Mouse (Mus musculus) layer of hippocampus, adult 18-20 months (tissue): ENCODE data around the gene Aqp11. TPM values are rescaled to one million over a fixed set of nuclear protein-coding genes. Genes with fewer than 3 reads are reported as not detected.

Experiments
- DNase-seq, 2 experiments: peaks; one replicate each; pipeline ENCODE4 v3.0.0; 2022; ENCODE audit warnings: low spot score in 2 of 2
- long read RNA-seq: library from polyadenylated mRNA; stranded (forward); transcript quantifications from one replicate; pipeline ENCODE4 v2.0.0, GENCODE M21; 2021
- total RNA-seq, 2 experiments: library from RNA; stranded (reverse); gene quantifications; 2 replicates each; pipeline ENCODE4 v1.2.3; 2021

Aqp11 gene
- total RNA-seq = 10 to 100 TPM; 37.2 to 41.8 TPM
- long read RNA-seq, transcript Aqp11-205 (3 exons, 3,737 nt) = major isoform, 36 of 39 reads
- long read RNA-seq, partial matches to known transcripts = 0 of 39 reads
- long read RNA-seq, other reads (novel, unspliced or antisense) = 3 of 39 reads

GRCm38 (mm10) chr7:97737638-97738456 is at the start of gene Aqp11:
TSS of gene Aqp11 (minus strand) at chr7:97738289.
- peak; percentile 69 to 78 for DNase-seq

GRCm38 (mm10) chr7:97783523-97783922 is 45.4 kb upstream of the Aqp11 start:
- no peak for DNase-seq

- DNase-seq = no peak
These were observed 43.4 kb upstream of the Aqp11 start for GRCm38 (mm10) chr7:97781496-97781895.

- DNase-seq = no peak
These were observed 42.7 kb upstream of the Aqp11 start for GRCm38 (mm10) chr7:97780815-97781214.

GRCm38 (mm10) chr7:97780222-97780621 is 42.1 kb upstream of the Aqp11 start:
- DNase-seq = no peak

- no peak for DNase-seq
These were observed 39.1 kb upstream of the Aqp11 start for GRCm38 (mm10) chr7:97777191-97777590.

GRCm38 (mm10) chr7:97775923-97776322 is 37.8 kb upstream of the Aqp11 start:
- DNase-seq = no peak

GRCm38 (mm10) chr7:97775380-97775779 is 37.3 kb upstream of the Aqp11 start:
- no peak for DNase-seq

- DNase-seq = no peak
These were observed 32.9 kb upstream of the Aqp11 start for GRCm38 (mm10) chr7:97770841-97771620.

GRCm38 (mm10) chr7:97769020-97769419 is 30.9 kb upstream of the Aqp11 start:
- DNase-seq = no peak

GRCm38 (mm10) chr7:97767841-97768240 is 29.8 kb upstream of the Aqp11 start:
- no peak for DNase-seq

- no peak for DNase-seq
These were observed 28.5 kb upstream of the Aqp11 start for GRCm38 (mm10) chr7:97766406-97767166.

- DNase-seq = no peak
These were observed 27.9 kb upstream of the Aqp11 start for GRCm38 (mm10) chr7:97765963-97766347.

- peak; percentile 56 for DNase-seq
These were observed 27.3 kb upstream of the Aqp11 start for GRCm38 (mm10) chr7:97765181-97765962.

- no peak for DNase-seq
These were observed 26.5 kb upstream of the Aqp11 start for GRCm38 (mm10) chr7:97764591-97764990.

- DNase-seq = peak in 1 of 2 experiments; percentile 76
These were observed 19.1 kb upstream of the Aqp11 start for GRCm38 (mm10) chr7:97756967-97757881.

GRCm38 (mm10) chr7:97749207-97750190 is 11.4 kb upstream of the Aqp11 start:
- DNase-seq = no peak

GRCm38 (mm10) chr7:97748527-97749206 is 10.6 kb upstream of the Aqp11 start:
- no peak for DNase-seq
